Mouse (Mus musculus): ENCODE measurements around the gene Crk. TPM values are rescaled to one million over a fixed set of nuclear protein-coding genes. Genes with fewer than 3 reads are reported as not detected.
A peak's percentile ranks its signal among the peaks of the same experiment; 100 is the strongest.

The Crk gene
- total and polyA plus RNA-seq, 3 experiments, result 37.8 to 44.6 (median 39.9) TPM

- TF ChIP-seq UBTF (IDR thresholded peaks at IDR 0.05; ENCODE audit: low read depth, low read length), result peak; percentile 96
- peak; percentile 71 for TF ChIP-seq MAX (IDR thresholded peaks at IDR 0.05; ENCODE audit: low read length)
- TF ChIP-seq USF2 (conservative IDR thresholded peaks at IDR 0.05; ENCODE audit: low read depth, low read length), result no peak; the same call in 1 of the 2 replicates
- 0 out of 2 replicates have a peak, but pooled peaks have one; percentile 7 for TF ChIP-seq KAT2A (IDR thresholded peaks at IDR 0.05; ENCODE audit: insufficient replicate concordance, low read length)
- TF ChIP-seq NRF1 (IDR thresholded peaks at IDR 0.05; ENCODE audit: low read depth, low read length), result peak; percentile 82
- TF ChIP-seq ETS1 (conservative IDR thresholded peaks at IDR 0.05; ENCODE audit: low read depth, low read length), result no peak; the same call in 1 of the 2 replicates
- peak; percentile 93 for TF ChIP-seq CHD1 (IDR thresholded peaks at IDR 0.05; ENCODE audit: low read depth, low read length)
- TF ChIP-seq POLR2AphosphoS2 (IDR thresholded peaks at IDR 0.05; ENCODE audit: low read depth, low read length), result peak; percentile 78; the same call in 1 of the 2 replicates
- peak; percentile 77 for TF ChIP-seq POLR2A (IDR thresholded peaks at IDR 0.05; ENCODE audit: low read depth, low read length)
- TF ChIP-seq IRF4 (IDR thresholded peaks at IDR 0.05; ENCODE audit: low read depth, low read length), result 0 out of 2 replicates have a peak, but pooled peaks have one; percentile 45
- no peak; the same call in 1 of the 2 replicates for TF ChIP-seq TBP (conservative IDR thresholded peaks at IDR 0.05; ENCODE audit: low read depth, low read length)
- peak; percentile 46 for TF ChIP-seq HCFC1 (IDR thresholded peaks at IDR 0.05; ENCODE audit: low read depth, low read length)
- peak; percentile 77; the same call in 1 of the 2 replicates for TF ChIP-seq RCOR1 (conservative IDR thresholded peaks at IDR 0.05; ENCODE audit: low read depth, low read length)
- peak; percentile 86 for TF ChIP-seq MXI1 (IDR thresholded peaks at IDR 0.05; ENCODE audit: low read depth, low read length)
- no peak for TF ChIP-seq ZKSCAN1 (IDR thresholded peaks at IDR 0.05; ENCODE audit: borderline replicate concordance, low read depth, low read length)
- TF ChIP-seq SMC3 (IDR thresholded peaks at IDR 0.05; ENCODE audit: low read depth, low read length), result 0 out of 2 replicates have a peak, but pooled peaks have one; percentile 10
- 0 out of 2 replicates have a peak, but pooled peaks have one; percentile 12 for TF ChIP-seq MEF2A (IDR thresholded peaks at IDR 0.05; ENCODE audit: borderline replicate concordance, low read depth, low read length)
- TF ChIP-seq PAX5 (IDR thresholded peaks at IDR 0.05; ENCODE audit: low read length), result no peak
- TF ChIP-seq JUND (conservative IDR thresholded peaks at IDR 0.05; ENCODE audit: low read depth, low read length), result no peak
- no peak; the same call in 1 of the 2 replicates for TF ChIP-seq MAZ (IDR thresholded peaks at IDR 0.05; ENCODE audit: low read depth, low read length)
- TF ChIP-seq NELFE (IDR thresholded peaks at IDR 0.05; ENCODE audit: low read depth, low read length), result peak; percentile 12
- no peak for TF ChIP-seq ZNF384 (IDR thresholded peaks at IDR 0.05; ENCODE audit: low read depth, low read length)
- TF ChIP-seq BHLHE40 (IDR thresholded peaks at IDR 0.05; ENCODE audit: low read depth, low read length), result no peak
- no peak; the same call in 1 of the 2 replicates for TF ChIP-seq RAD21 (IDR thresholded peaks at IDR 0.05; ENCODE audit: low read depth, low read length)
- no peak for TF ChIP-seq GABPA (IDR thresholded peaks at IDR 0.05; ENCODE audit: insufficient replicate concordance, low read depth, low read length)
- TF ChIP-seq CHD2 (IDR thresholded peaks at IDR 0.05; ENCODE audit: low read length), result peak; percentile 48
- no peak for TF ChIP-seq JUN (IDR thresholded peaks at IDR 0.05; ENCODE audit: insufficient read depth, low read depth, low read length)
- TF ChIP-seq ZC3H11A (IDR thresholded peaks at IDR 0.05; ENCODE audit: low read depth, low read length), result no peak
- peak; percentile 81 for TF ChIP-seq MYC (IDR thresholded peaks at IDR 0.05; ENCODE audit: low read depth, low read length)
- peak; percentile 26; the same call in 1 of the 2 replicates for TF ChIP-seq ELF1 (IDR thresholded peaks at IDR 0.05; ENCODE audit: low read depth, low read length)
- TF ChIP-seq CTCF (conservative IDR thresholded peaks at IDR 0.05 in 1 of 2, IDR thresholded peaks at IDR 0.05 in 1 of 2; ENCODE audit: low read depth in 2 of 2, low read length in 2 of 2), result no peak
- TF ChIP-seq SIN3A (IDR thresholded peaks at IDR 0.05; ENCODE audit: low read length), result peak; percentile 87
- no peak for TF ChIP-seq USF1 (IDR thresholded peaks at IDR 0.05; ENCODE audit: low read depth, low read length)
- peak; percentile 77 for TF ChIP-seq TCF12 (IDR thresholded peaks at IDR 0.05; ENCODE audit: low read depth, low read length)
- TF ChIP-seq ZMIZ1 (IDR thresholded peaks at IDR 0.05; ENCODE audit: low read depth, low read length), result peak; percentile 72; the same call in 1 of the 2 replicates
- no peak for TF ChIP-seq MAFK (IDR thresholded peaks at IDR 0.05; ENCODE audit: insufficient replicate concordance, low read length)
- no peak for TF ChIP-seq EP300 (IDR thresholded peaks at IDR 0.05; ENCODE audit: low read length)
- peak; percentile 65; the same call in 1 of the 2 replicates for TF ChIP-seq E2F4 (IDR thresholded peaks at IDR 0.05; ENCODE audit: insufficient replicate concordance, low read depth, low read length)
- Histone ChIP-seq H3K9ac (ENCODE audit: insufficient read depth, low read depth) (peak overlapping the region; percentile 86), H3K4me2 (ENCODE audit: insufficient read depth, low read depth, poor library complexity, severe bottlenecking) (peak overlapping the region; percentile 90), H3K36me3 (replicated peaks in 1 of 2; ENCODE audit: control insufficient read depth in 1 of 2, insufficient read depth in 1 of 2, low read length in 1 of 2) (peaks cover 12 to 26% of the 10 kb centered on the region in 2 experiments), H3K27me3 (replicated peaks) (no peaks in the 10 kb centered on the region), H3K79me2 (replicated peaks; ENCODE audit: control insufficient read depth, extremely low read depth, insufficient read depth, poor library complexity, severe bottlenecking) (peaks cover 22% of the 10 kb centered on the region), H3K27ac (ENCODE audit: insufficient read depth, low read depth) (peak overlapping the region; percentile 77), H3K9me3 (replicated peaks; ENCODE audit: low read length) (no peaks in the 10 kb centered on the region), H3K4me1 (ENCODE audit: control insufficient read depth in 1 of 2, insufficient read depth in 2 of 2) (peaks cover 6 to 51% of the 10 kb centered on the region in 2 experiments; a peak in 3 of 4 replicates), H3K4me3 (replicated peaks in 1 of 3; ENCODE audit: low read depth in 2 of 3, low read length in 2 of 3, poor library complexity in 1 of 3) (peak overlapping the region; percentile 62 to 97 (median 83))
- dilution Hi-C loops (cut with MboI; ENCODE audit: extremely low pct_ligation_motif_present, extremely low pct_unique_long_range_greater_than_20kb, low sequenced_read_pairs), result no loop called here
- in situ Hi-C loops (cut with MboI; ENCODE audit: low pct_ligation_motif_present, low pct_unique_long_range_greater_than_20kb, low sequenced_read_pairs), result no loop called here
- DNase-seq (ENCODE audit: extremely low read depth), result peak; percentile 74
Observed at GRCm38 (mm10) chr11:75651426-75652221, 27.4 kb upstream of the Crk start.

All from CH12.LX (cell line).